Mouse (Mus musculus): ENCODE measurements around the gene Slc36a2. TPM values are rescaled to one million over a fixed set of nuclear protein-coding genes. Genes with fewer than 3 reads are reported as not detected.
"Not testable (repeated sequence)": the region's sequence is repeated elsewhere in the genome, so short reads cannot be mapped to it uniquely, and the experiment has no call there.

The Slc36a2 gene
- total and polyA plus RNA-seq, 3 experiments, result 93.6 to 146 (median 144) TPM

DNA sequence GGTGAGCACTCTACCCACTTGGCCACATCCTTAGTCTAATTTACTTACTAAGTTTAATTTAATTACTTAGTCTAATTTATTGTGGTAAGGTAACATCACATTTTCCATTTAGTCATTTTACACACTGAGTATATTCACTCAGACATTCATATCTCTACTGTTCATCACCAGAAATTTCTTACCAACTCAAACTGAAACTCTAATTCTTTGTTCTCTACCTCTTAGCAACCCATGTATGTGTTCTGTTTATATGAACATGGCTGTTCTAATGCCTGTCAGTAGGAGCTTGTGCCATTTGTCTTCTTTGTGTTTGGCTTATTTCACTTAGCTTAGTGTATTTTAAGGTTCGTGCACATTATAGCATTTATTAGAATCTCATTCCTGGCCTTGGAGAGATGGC, 52.9 kb downstream of the Slc36a2 start:
- DNase-seq, result no peak

GRCm38 (mm10) chr11:55131077-55131742, 53.7 kb downstream of the Slc36a2 start:
- no peak for DNase-seq

- DNase-seq, result no peak
Measured at GRCm38 (mm10) chr11:55128411-55128810, 56.5 kb downstream of the Slc36a2 start.

DNA sequence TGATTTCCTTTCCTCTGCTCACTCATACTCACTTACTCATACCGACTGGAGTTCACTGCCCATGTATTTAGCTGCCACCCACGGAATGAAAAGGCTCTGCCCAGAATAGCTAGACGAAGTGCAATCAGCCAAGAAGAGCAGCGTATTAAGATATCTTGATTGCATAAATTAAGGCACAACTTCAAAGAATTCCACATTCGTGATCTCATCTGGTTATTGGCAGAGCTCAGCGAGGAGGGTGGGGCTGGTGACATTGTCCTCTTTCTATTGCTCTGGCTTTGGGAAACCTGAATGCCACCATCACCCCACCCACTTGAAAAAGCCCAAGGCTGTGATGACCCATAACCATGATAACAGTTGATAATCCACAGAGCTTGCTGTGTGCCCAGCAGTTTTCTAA, 56.9 kb downstream of the Slc36a2 start:
- DNase-seq, result peak; percentile 79

DNA sequence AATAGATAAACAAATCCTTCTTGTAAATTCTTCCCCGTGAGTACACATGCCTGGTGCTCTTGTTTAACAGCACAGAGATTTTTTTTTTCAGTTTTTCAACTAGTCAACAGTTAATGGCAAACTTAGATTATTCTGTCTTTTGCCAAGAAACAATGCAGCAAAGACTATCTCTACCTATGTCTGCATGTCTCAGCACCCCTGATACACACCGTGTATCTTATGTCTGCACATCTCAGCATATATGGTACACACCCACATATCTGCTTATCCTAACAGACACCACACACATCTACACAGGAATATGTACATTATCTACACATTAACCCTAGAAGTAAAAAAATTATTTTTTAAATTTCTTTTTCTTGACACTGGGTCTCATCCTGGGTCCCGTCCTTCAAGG, 58.2 kb downstream of the Slc36a2 start:
- no peak for DNase-seq

GRCm38 (mm10) chr11:55121430-55121829, 63.4 kb downstream of the Slc36a2 start:
- DNase-seq, result no peak

- DNase-seq, result no peak
Measured at GRCm38 (mm10) chr11:55120821-55121271, 64.0 kb downstream of the Slc36a2 start.

DNA sequence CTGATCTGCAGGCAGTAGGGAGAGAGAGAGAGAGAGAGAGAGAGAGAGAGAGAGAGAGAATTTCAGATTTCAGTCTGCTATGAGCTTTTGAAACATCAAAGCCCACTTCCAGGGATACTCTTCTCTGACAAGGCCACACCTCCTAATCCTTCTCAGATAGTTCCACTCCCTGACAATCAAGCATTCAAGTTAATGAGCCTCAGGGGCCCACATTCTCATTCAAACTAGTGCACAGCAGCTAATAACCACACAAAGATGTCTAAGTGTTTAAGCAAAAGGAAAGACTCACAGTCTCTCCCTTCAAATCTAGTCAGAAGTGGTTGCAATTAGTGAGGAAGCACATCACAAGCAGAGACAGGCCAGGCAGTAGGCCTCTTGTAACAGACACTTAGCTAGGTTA, 64.6 kb downstream of the Slc36a2 start:
- DNase-seq, result no peak

- DNase-seq, result no peak
Measured at GRCm38 (mm10) chr11:55117031-55117430, 67.8 kb downstream of the Slc36a2 start.

DNA sequence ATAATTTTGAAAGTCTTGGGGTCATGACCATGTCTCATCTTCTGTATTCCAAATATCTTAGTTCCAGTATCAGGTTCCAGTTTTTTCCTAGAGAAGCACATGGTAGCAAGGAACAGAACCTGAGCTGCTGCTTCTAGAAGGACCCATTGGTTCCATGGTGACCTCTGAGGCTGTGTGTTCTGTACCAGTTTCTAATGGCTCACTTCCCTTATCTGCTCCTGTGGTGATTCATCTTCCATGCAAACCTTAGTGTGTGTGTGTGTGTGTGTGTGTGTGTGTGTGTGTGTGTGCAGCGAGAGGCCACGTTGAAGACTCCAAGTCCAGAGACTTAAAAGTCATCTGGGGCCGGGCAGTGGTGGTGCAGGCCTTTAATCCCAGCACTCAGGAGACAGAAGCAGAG, 68.9 kb downstream of the Slc36a2 start:
- DNase-seq, result peak; percentile 69

- no peak for DNase-seq
Measured at GRCm38 (mm10) chr11:55114291-55114690, 70.6 kb downstream of the Slc36a2 start.

GRCm38 (mm10) chr11:55113861-55114250, 71.0 kb downstream of the Slc36a2 start:
- DNase-seq, result not testable (repeated sequence)

- DNase-seq, result no peak
Measured at GRCm38 (mm10) chr11:55113209-55113860, 71.5 kb downstream of the Slc36a2 start.

GRCm38 (mm10) chr11:55110566-55111169, 74.2 kb downstream of the Slc36a2 start:
- no peak for DNase-seq

- no peak for DNase-seq
Measured at GRCm38 (mm10) chr11:55109521-55110300, 75.2 kb downstream of the Slc36a2 start.

Other genes starting within 250 kb of the Slc36a2 start
- 10 to 100 TPM; 82.2 to 88.8 TPM for gene Tnip1, start 222.2 kb downstream of the Slc36a2 start, total RNA-seq (2021)
- gene Tnip1, start 222.2 kb downstream of the Slc36a2 start, polyA plus RNA-seq (2012; rRNA removed), result 59.0 and 63.6 TPM in 2 replicates
- gene Anxa6, start 151.6 kb downstream of the Slc36a2 start, total RNA-seq (2021), result 100 to 1,000 TPM; 116 to 185 TPM
- 54.6 and 58.7 TPM in 2 replicates for gene Anxa6, start 151.6 kb downstream of the Slc36a2 start, polyA plus RNA-seq (2012; rRNA removed)
- 10 to 100 TPM in 1 of 2 experiments, 1 to 10 TPM in 1; 9.5 to 14.8 TPM for gene Ccdc69, start 106.9 kb downstream of the Slc36a2 start, total RNA-seq (2021)
- gene Ccdc69, start 106.9 kb downstream of the Slc36a2 start, polyA plus RNA-seq (2012; rRNA removed), result 1.9 and 2.1 TPM in 2 replicates
- 100 to 1,000 TPM; 232 to 283 TPM for gene Gm2a, start 87.0 kb downstream of the Slc36a2 start, total RNA-seq (2021)
- 146 and 187 TPM in 2 replicates for gene Gm2a, start 87.0 kb downstream of the Slc36a2 start, polyA plus RNA-seq (2012; rRNA removed)
- not detected for gene Slc36a3, start 33.4 kb downstream of the Slc36a2 start, total RNA-seq (2021)
- 0.16 TPM in 1 of 2 replicates, not detected in the other for gene Slc36a3, start 33.4 kb downstream of the Slc36a2 start, polyA plus RNA-seq (2012; rRNA removed)
- gene Slc36a1, start 19.3 kb upstream of the Slc36a2 start, total RNA-seq (2021), result 10 to 100 TPM; 15.9 to 18.7 TPM
- 16.4 and 21.5 TPM in 2 replicates for gene Slc36a1, start 19.3 kb upstream of the Slc36a2 start, polyA plus RNA-seq (2012; rRNA removed)
- under 1 TPM; 0.10 to 0.14 TPM for gene Fat2, start 151.5 kb upstream of the Slc36a2 start, total RNA-seq (2021)
- gene Fat2, start 151.5 kb upstream of the Slc36a2 start, polyA plus RNA-seq (2012; rRNA removed), result 0.01 TPM in 1 of 2 replicates, not detected in the other
- gene Sparc, start 238.1 kb upstream of the Slc36a2 start, total RNA-seq (2021), result 1,000 to 10,000 TPM; 1,553 to 3,019 TPM
- 4,707 and 5,966 TPM in 2 replicates for gene Sparc, start 238.1 kb upstream of the Slc36a2 start, polyA plus RNA-seq (2012; rRNA removed)